Mouse (Mus musculus) MEL (cell line): ENCODE data around the gene Olfr832. TPM values are rescaled to one million over a fixed set of nuclear protein-coding genes. Genes with fewer than 3 reads are reported as not detected.

Experiments used
- DNase-seq: peaks from one replicate; pipeline ENCODE4 v3.0.0; 2011; ENCODE audit warnings: low read depth, low spot score
- H3K27ac ChIP-seq: 2 replicates; pipeline ENCODE4 v1.5.1; 2012; ENCODE audit warnings: low read depth, mild to moderate bottlenecking, control low read depth, low read length, moderate library complexity; ENCODE audit not compliant: control insufficient read depth
- H3K27me3 ChIP-seq, 2 experiments: fragments of 150-350 bp in 1 of 2; sonication (generic) in 1 of 2; 2 replicates each; pipeline ENCODE4 v1.6.1; 2012; ENCODE audit warnings: low read length in 2 of 2, mild to moderate bottlenecking in 2 of 2, improper control_type of control experiment in 1 of 2, moderate library complexity in 1 of 2; ENCODE audit not compliant: insufficient read depth in 2 of 2, control insufficient read depth in 1 of 2
- H3K36me3 ChIP-seq, 2 experiments: 2 replicates each; pipeline ENCODE4 v1.6.1; 2012 to 2014; ENCODE audit warnings: low read length in 2 of 2, improper control_type of control experiment in 1 of 2, inconsistent platforms in 1 of 2, mild to moderate bottlenecking in 1 of 2; ENCODE audit not compliant: insufficient read depth in 2 of 2, control insufficient read depth in 1 of 2
- H3K4me1 ChIP-seq, 2 experiments: fragments of 150-350 bp in 1 of 2; sonication (generic) in 1 of 2; 2 replicates each; pipeline ENCODE4 v1.6.1; 2012; ENCODE audit warnings: low read length in 2 of 2, improper control_type of control experiment in 1 of 2, mild to moderate bottlenecking in 1 of 2; ENCODE audit not compliant: insufficient read depth in 2 of 2, control insufficient read depth in 1 of 2
- H3K4me3 ChIP-seq, 2 experiments: fragments of 150-350 bp in 1 of 2; sonication (generic) in 1 of 2; 2 replicates each; pipeline ENCODE4 v1.5.1; 2012; ENCODE audit warnings: low read depth in 2 of 2, low read length in 2 of 2, mild to moderate bottlenecking in 2 of 2, moderate library complexity in 2 of 2, control low read depth in 1 of 2, improper control_type of control experiment in 1 of 2; ENCODE audit not compliant: control insufficient read depth in 1 of 2, insufficient read depth in 1 of 2
- H3K79me2 ChIP-seq: 2 replicates; pipeline ENCODE4 v1.6.1; 2012; ENCODE audit warnings: mild to moderate bottlenecking, low read length, moderate library complexity; ENCODE audit not compliant: control insufficient read depth, poor library complexity, insufficient read depth
- H3K9ac ChIP-seq: 2 replicates; pipeline ENCODE4 v1.6.1; 2012; ENCODE audit warnings: low read depth, mild to moderate bottlenecking, control low read depth, low read length, moderate library complexity; ENCODE audit not compliant: control insufficient read depth, poor library complexity, severe bottlenecking
- H3K9me3 ChIP-seq: fragments of 150-350 bp; sonication (generic); replicated peaks from 2 replicates; pipeline ENCODE4 v1.6.1; 2012; ENCODE audit warnings: mild to moderate bottlenecking, low read length, improper control_type of control experiment, moderate library complexity; ENCODE audit not compliant: insufficient read depth
- BHLHE40 ChIP-seq: IDR thresholded peaks from 2 replicates; pipeline ENCODE4 v1.6.1; 2012; ENCODE audit warnings: low read depth, mild to moderate bottlenecking, inconsistent platforms, low read length, improper control_type of control experiment, borderline replicate concordance
- E2F4 ChIP-seq: IDR thresholded peaks from 2 replicates; pipeline ENCODE4 v1.6.1; 2011; ENCODE audit warnings: low read depth, low read length, improper control_type of control experiment, borderline replicate concordance
- ETS1 ChIP-seq: IDR thresholded peaks from 2 replicates; pipeline ENCODE4 v1.6.1; 2012; ENCODE audit warnings: low read depth, mild to moderate bottlenecking, inconsistent platforms, low read length, improper control_type of control experiment, moderate library complexity
- GATA1 ChIP-seq: IDR thresholded peaks from 2 replicates; pipeline ENCODE4 v1.6.1; 2011; ENCODE audit warnings: low read depth, low read length, improper control_type of control experiment
- KAT2A ChIP-seq: conservative IDR thresholded peaks from 2 replicates; pipeline ENCODE4 v1.6.1; 2012; ENCODE audit warnings: low read depth, low read length, improper control_type of control experiment, inconsistent platforms
- MAFK ChIP-seq: IDR thresholded peaks from 2 replicates; pipeline ENCODE4 v1.6.1; 2011; ENCODE audit warnings: low read depth, mild to moderate bottlenecking, low read length, improper control_type of control experiment, borderline replicate concordance
- MAX ChIP-seq: IDR thresholded peaks from 2 replicates; pipeline ENCODE4 v1.6.1; 2011; ENCODE audit warnings: low read length, improper control_type of control experiment
- MAZ ChIP-seq: IDR thresholded peaks from 2 replicates; pipeline ENCODE4 v1.6.1; 2012; ENCODE audit warnings: low read depth, mild to moderate bottlenecking, inconsistent platforms, low read length, improper control_type of control experiment
- MEF2A ChIP-seq: IDR thresholded peaks from 2 replicates; pipeline ENCODE4 v1.6.1; 2014; ENCODE audit warnings: low read depth, mild to moderate bottlenecking, inconsistent platforms, low read length, improper control_type of control experiment; ENCODE audit not compliant: poor library complexity, insufficient replicate concordance, severe bottlenecking; ENCODE audit errors: extremely low read depth
- POLR2A ChIP-seq, 2 experiments: IDR thresholded peaks; 2 replicates each; pipeline ENCODE4 v1.6.1; 2011 to 2012; ENCODE audit warnings: low read length in 2 of 2, mild to moderate bottlenecking in 2 of 2, control low read depth in 1 of 2, improper control_type of control experiment in 1 of 2, low read depth in 1 of 2, moderate library complexity in 1 of 2; ENCODE audit not compliant: control insufficient read depth in 1 of 2, insufficient read depth in 1 of 2, poor library complexity in 1 of 2
- POLR2AphosphoS2 ChIP-seq: IDR thresholded peaks from 2 replicates; pipeline ENCODE4 v1.6.1; 2011; ENCODE audit warnings: low read length, improper control_type of control experiment
- SMC3 ChIP-seq: IDR thresholded peaks from 2 replicates; pipeline ENCODE4 v1.6.1; 2011; ENCODE audit warnings: low read depth, low read length, improper control_type of control experiment
- TAL1 ChIP-seq: IDR thresholded peaks from 2 replicates; pipeline ENCODE4 v1.6.1; 2012; ENCODE audit warnings: mild to moderate bottlenecking, inconsistent platforms, low read length, moderate library complexity, mixed read lengths
- TCF12 ChIP-seq: IDR thresholded peaks from 2 replicates; pipeline ENCODE4 v1.6.1; 2014; ENCODE audit warnings: low read depth, mild to moderate bottlenecking, inconsistent platforms, low read length, improper control_type of control experiment, moderate library complexity
- UBTF ChIP-seq: IDR thresholded peaks from 2 replicates; pipeline ENCODE4 v1.6.1; 2012; ENCODE audit warnings: low read depth, mild to moderate bottlenecking, inconsistent platforms, low read length, improper control_type of control experiment, moderate library complexity, borderline replicate concordance; ENCODE audit not compliant: insufficient read depth
- ZMIZ1 ChIP-seq: IDR thresholded peaks from 2 replicates; pipeline ENCODE4 v1.6.1; 2012; ENCODE audit warnings: low read depth, mild to moderate bottlenecking, inconsistent platforms, low read length, improper control_type of control experiment, moderate library complexity
- polyA plus RNA-seq, 2 experiments: library from polyadenylated mRNA; stranded (reverse) in 1 of 2; unstranded in 1 of 2; fragments of >175 nt in 1 of 2; fragments of >200 nt in 1 of 2; gene quantifications; 2 replicates each; pipeline versions ENCODE4 v1.2.1 to v1.2.4; 2012; ENCODE audit warnings: low replicate concordance in 2 of 2, low read depth in 1 of 2; ENCODE audit not compliant: insufficient read length in 2 of 2, insufficient read depth in 1 of 2, missing spikeins in 1 of 2
- total RNA-seq: library from RNA; depleted of rRNA; stranded (reverse); fragments of 300-350 nt; gene quantifications from 2 replicates; pipeline ENCODE4 v1.2.3, GENCODE M21; 2012; rRNA removed

The Olfr832 gene
- total and polyA plus RNA-seq, 3 experiments, result not detected

DNA sequence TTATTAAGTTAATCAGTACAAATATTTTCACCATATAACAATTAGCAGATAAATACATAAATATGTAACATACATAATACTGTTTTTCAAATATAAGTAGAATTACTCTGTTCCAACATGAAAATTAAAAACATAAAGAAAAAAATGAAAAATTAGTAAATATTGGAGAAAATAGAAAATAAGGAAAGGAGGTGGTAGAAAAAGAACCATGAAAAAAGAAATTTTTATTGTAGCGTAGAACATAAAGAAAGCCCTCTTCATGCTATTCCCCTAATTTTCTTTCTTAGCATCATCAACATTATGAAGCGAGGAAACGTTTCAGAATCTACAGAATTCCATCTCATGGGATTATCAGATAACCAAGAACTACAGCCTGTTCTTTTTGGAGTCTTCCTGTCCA is 50.8 kb downstream of the Olfr832 start, which contains the start of gene Olfr834:
Gene Olfr834 (plus strand): TSS at position 301 of the 400 bp plus-strand sequence.
- no peaks in the 10 kb centered on the region for H3K79me2 ChIP-seq

More for the DNA sequence above, 50.8 kb downstream of the Olfr832 start, which contains the start of gene Olfr834:
- no peak for DNase-seq
- Histone ChIP-seq H3K9me3 (no peaks in the 10 kb centered on the region), H3K27ac (no peak within 1 kb of the TSS), H3K4me3 (no peak within 1 kb of the TSS), H3K27me3 (no peaks in the 10 kb centered on the region), H3K9ac (no peak within 1 kb of the TSS), H3K4me1 (no peaks in the 10 kb centered on the region), H3K36me3 (no peaks in the 10 kb centered on the region)
- TF ChIP-seq GATA1 (no peak), ETS1 (no peak), SMC3 (no peak), UBTF (no peak), MAFK (no peak), TAL1 (no peak), E2F4 (no peak), MEF2A (no peak), MAX (no peak), MAZ (no peak), BHLHE40 (no peak), TCF12 (no peak), ZMIZ1 (no peak), POLR2AphosphoS2 (no peak), POLR2A (IDR thresholded peaks at IDR 0.05; ENCODE audit: control insufficient read depth in 1 of 2, insufficient read depth in 1 of 2, low read depth in 1 of 2, low read length in 2 of 2, poor library complexity in 1 of 2) (no peak), KAT2A (no peak)

Other genes with a start within 250 kb of the Olfr832 start
- not detected in 2 replicates for gene Olfr24, start 173.1 kb upstream of the Olfr832 start, total RNA-seq
- gene Olfr24, start 173.1 kb upstream of the Olfr832 start, polyA plus RNA-seq, result not detected
- gene Olfr828, start 117.6 kb upstream of the Olfr832 start, total RNA-seq, result not detected in 2 replicates
- gene Olfr828, start 117.6 kb upstream of the Olfr832 start, polyA plus RNA-seq, result not detected
- 0.04 TPM in 1 of 2 replicates, not detected in the other for gene Olfr829, start 82.2 kb upstream of the Olfr832 start, total RNA-seq
- gene Olfr829, start 82.2 kb upstream of the Olfr832 start, polyA plus RNA-seq, result not detected
- not detected in 2 replicates for gene Olfr830, start 62.4 kb upstream of the Olfr832 start, total RNA-seq
- gene Olfr830, start 62.4 kb upstream of the Olfr832 start, polyA plus RNA-seq, result not detected
- not detected in 2 replicates for gene Olfr834, start 50.9 kb downstream of the Olfr832 start, total RNA-seq
- not detected for gene Olfr834, start 50.9 kb downstream of the Olfr832 start, polyA plus RNA-seq
- not detected in 2 replicates for gene Olfr835, start 95.6 kb downstream of the Olfr832 start, total RNA-seq
- not detected for gene Olfr835, start 95.6 kb downstream of the Olfr832 start, polyA plus RNA-seq
- 0.03 TPM in 1 of 2 replicates, not detected in the other for gene Olfr836, start 183.3 kb downstream of the Olfr832 start, total RNA-seq
- gene Olfr836, start 183.3 kb downstream of the Olfr832 start, polyA plus RNA-seq, result not detected
- not detected in 2 replicates for gene Olfr837, start 199.2 kb downstream of the Olfr832 start, total RNA-seq
- gene Olfr837, start 199.2 kb downstream of the Olfr832 start, polyA plus RNA-seq, result not detected
- gene Olfr839-ps1, start 240.2 kb downstream of the Olfr832 start, total RNA-seq, result not detected in 2 replicates
- not detected for gene Olfr839-ps1, start 240.2 kb downstream of the Olfr832 start, polyA plus RNA-seq